Mouse (Mus musculus) brown adipose tissue, adult 24 weeks (tissue): ENCODE results near the gene Olfr749. TPM values are rescaled to one million over a fixed set of nuclear protein-coding genes. Genes with fewer than 3 reads are reported as not detected.
A peak's percentile ranks its signal among the peaks of the same experiment; 100 is the strongest.
"Not testable (repeated sequence)": the region's sequence is repeated elsewhere in the genome, so short reads cannot be mapped to it uniquely, and the experiment has no call there.

Source experiments
- H3K27ac ChIP-seq: fragments of 200-500 bp; replicated peaks from 2 replicates; pipeline ENCODE4 v1.5.1; 2012; ENCODE audit warnings: low read depth, mild to moderate bottlenecking, low read length
- H3K4me1 ChIP-seq: fragments of 200-500 bp; 2 replicates; pipeline ENCODE4 v1.6.1; 2012; ENCODE audit warnings: low read length, mixed read lengths; ENCODE audit not compliant: control insufficient read depth, insufficient read depth, insufficient read length
- H3K4me3 ChIP-seq: fragments of 200-500 bp; 2 replicates; pipeline ENCODE4 v1.5.1; 2012; ENCODE audit warnings: low read depth, mild to moderate bottlenecking, low read length, moderate library complexity; ENCODE audit not compliant: insufficient read depth
- polyA plus RNA-seq: library from polyadenylated mRNA; stranded (reverse); fragments of >200 nt; gene quantifications from 2 replicates; pipeline ENCODE4 v1.2.4, GENCODE M21; 2012; ENCODE audit not compliant: missing spikeins, insufficient read depth, insufficient read length

Olfr749 gene
- not detected in 2 replicates for polyA plus RNA-seq

GRCm38 (mm10) chr14:50744994-50745393 is at the start of gene Olfr749:
Gene Olfr749 (minus strand): TSS chr14:50745094.
- no peak within 1 kb of the TSS for H3K4me3 ChIP-seq
- H3K27ac ChIP-seq = no peak within 1 kb of the TSS
- no peaks in the 10 kb centered on the region for H3K4me1 ChIP-seq

GRCm38 (mm10) chr14:50788157-50788556 is 43.3 kb upstream of the Olfr749 start:
- Histone ChIP-seq H3K4me1 (no peaks in the 10 kb centered on the region), H3K27ac (no peak overlapping the region), H3K4me3 (no peak overlapping the region)

- H3K27ac ChIP-seq = no peak within 1 kb of the TSS
- peak within 1 kb of the TSS; percentile 91 for H3K4me3 ChIP-seq
- H3K4me1 ChIP-seq = no peaks in the 10 kb centered on the region
Observed at GRCm38 (mm10) chr14:50785251-50785637, 40.4 kb upstream of the Olfr749 start, which contains the start of gene Ttc5. Gene Ttc5 (minus strand): TSS chr14:50785519.

GRCm38 (mm10) chr14:50784391-50785250 is 39.7 kb upstream of the Olfr749 start:
- Histone ChIP-seq H3K4me1 (no peaks in the 10 kb centered on the region), H3K4me3 (peak overlapping the region; percentile 91), H3K27ac (no peak overlapping the region)

GRCm38 (mm10) chr14:50782166-50782565 is 37.3 kb upstream of the Olfr749 start:
- no peak overlapping the region for H3K4me3 ChIP-seq
- H3K27ac ChIP-seq = no peak overlapping the region
- no peaks in the 10 kb centered on the region for H3K4me1 ChIP-seq

- Histone ChIP-seq H3K4me3 (no peak overlapping the region), H3K4me1 (no peaks in the 10 kb centered on the region), H3K27ac (no peak overlapping the region)
Observed at GRCm38 (mm10) chr14:50771342-50771741, 26.4 kb upstream of the Olfr749 start.

GRCm38 (mm10) chr14:50765736-50766135 is 20.8 kb upstream of the Olfr749 start:
- H3K27ac ChIP-seq = no peak overlapping the region
- H3K4me3 ChIP-seq = no peak overlapping the region
- no peaks in the 10 kb centered on the region for H3K4me1 ChIP-seq

GRCm38 (mm10) chr14:50758416-50759085 is 13.7 kb upstream of the Olfr749 start:
- Histone ChIP-seq H3K4me1 (no peaks in the 10 kb centered on the region), H3K27ac (no peak overlapping the region), H3K4me3 (no peak overlapping the region)

GRCm38 (mm10) chr14:50741584-50741983 is 3.3 kb downstream of the Olfr749 start:
- no peaks in the 10 kb centered on the region for H3K4me1 ChIP-seq
- H3K4me3 ChIP-seq = no peak overlapping the region
- H3K27ac ChIP-seq = no peak overlapping the region

- H3K27ac ChIP-seq = no peak overlapping the region
- H3K4me3 ChIP-seq = no peak overlapping the region
- no peaks in the 10 kb centered on the region for H3K4me1 ChIP-seq
Observed at GRCm38 (mm10) chr14:50740334-50740733, 4.6 kb downstream of the Olfr749 start.

GRCm38 (mm10) chr14:50722371-50722770 is 22.5 kb downstream of the Olfr749 start:
- not testable (repeated sequence) for H3K27ac ChIP-seq, H3K4me3 ChIP-seq, H3K4me1 ChIP-seq

- H3K4me3 ChIP-seq, H3K4me1 ChIP-seq, H3K27ac ChIP-seq: not testable (repeated sequence)
Observed at GRCm38 (mm10) chr14:50719875-50720274, 25.0 kb downstream of the Olfr749 start.

GRCm38 (mm10) chr14:50707073-50707472 is 37.8 kb downstream of the Olfr749 start, which contains the start of gene Olfr748:
Gene Olfr748 (plus strand): TSS chr14:50707373.
- Histone ChIP-seq H3K27ac (no peak within 1 kb of the TSS), H3K4me1 (no peaks in the 10 kb centered on the region), H3K4me3 (no peak within 1 kb of the TSS)

- no peak within 1 kb of the TSS for H3K27ac ChIP-seq
- no peaks in the 10 kb centered on the region for H3K4me1 ChIP-seq
- H3K4me3 ChIP-seq = no peak within 1 kb of the TSS
Observed at GRCm38 (mm10) chr14:50693106-50693505, 51.8 kb downstream of the Olfr749 start, which contains the start of gene Olfr747. Gene Olfr747 (minus strand): TSS chr14:50693206.
